Mouse (Mus musculus) embryonic facial prominence, embryonic 15.5 days (tissue): Measurements from ENCODE around the gene Ppfibp2. TPM values are rescaled to one million over a fixed set of nuclear protein-coding genes. Genes with fewer than 3 reads are reported as not detected.

ENCODE experiments used
- ATAC-seq: fragments of 200-750 bp; cut with Nextera tagmentation; 2 replicates; pipeline ENCODE4 v1.8.0; 2017; ENCODE audit warnings: low read depth, moderate TSS enrichment; ENCODE audit not compliant: insufficient number of reproducible peaks, low FRiP score, low TSS enrichment
- H3K27ac ChIP-seq: fragments of 300-500 bp; sonication (generic); replicated peaks from 2 replicates; pipeline ENCODE4 v1.5.1; 2015; ENCODE audit warnings: mild to moderate bottlenecking, inconsistent platforms
- H3K27me3 ChIP-seq: fragments of 300-500 bp; sonication (generic); 2 replicates; pipeline ENCODE4 v1.6.1; 2015; ENCODE audit warnings: inconsistent platforms
- H3K36me3 ChIP-seq: fragments of 300-500 bp; sonication (generic); 2 replicates; pipeline ENCODE4 v1.6.1; 2015; ENCODE audit warnings: mild to moderate bottlenecking, inconsistent platforms
- H3K4me1 ChIP-seq: fragments of 300-500 bp; sonication (generic); 2 replicates; pipeline ENCODE4 v1.6.1; 2015; ENCODE audit warnings: inconsistent platforms
- H3K4me2 ChIP-seq: fragments of 300-500 bp; sonication (generic); replicated peaks from 2 replicates; pipeline ENCODE4 v1.6.1; 2015; ENCODE audit warnings: mild to moderate bottlenecking, inconsistent platforms
- H3K4me3 ChIP-seq: fragments of 300-500 bp; sonication (generic); replicated peaks from 2 replicates; pipeline ENCODE4 v1.5.1; 2015; ENCODE audit warnings: mild to moderate bottlenecking, inconsistent platforms
- H3K9ac ChIP-seq: fragments of 300-500 bp; sonication (generic); 2 replicates; pipeline ENCODE4 v1.6.1; 2015; ENCODE audit warnings: inconsistent platforms
- H3K9me3 ChIP-seq: fragments of 300-500 bp; sonication (generic); replicated peaks from 2 replicates; pipeline ENCODE4 v1.6.1; 2016; ENCODE audit warnings: inconsistent platforms
- WGBS: fragments of 180-500 bp; shearing (Covaris S2); methylation state at CpG from one replicate; pipeline ENCODE4 v1.1.7; 2015; 5-methylcytosine and 5-hydroxymethylcytosine counted together
- polyA plus RNA-seq: library from polyadenylated mRNA; unstranded; fragments of >200 nt; fragmentation: Nextera tagmentation; extraction: Ambion mirVana; gene quantifications from 2 replicates; pipeline ENCODE4 v1.2.1, GENCODE M21; 2015

The Ppfibp2 gene
- polyA plus RNA-seq, 1 experiment from 2014 or later: 18.6 TPM

DNA sequence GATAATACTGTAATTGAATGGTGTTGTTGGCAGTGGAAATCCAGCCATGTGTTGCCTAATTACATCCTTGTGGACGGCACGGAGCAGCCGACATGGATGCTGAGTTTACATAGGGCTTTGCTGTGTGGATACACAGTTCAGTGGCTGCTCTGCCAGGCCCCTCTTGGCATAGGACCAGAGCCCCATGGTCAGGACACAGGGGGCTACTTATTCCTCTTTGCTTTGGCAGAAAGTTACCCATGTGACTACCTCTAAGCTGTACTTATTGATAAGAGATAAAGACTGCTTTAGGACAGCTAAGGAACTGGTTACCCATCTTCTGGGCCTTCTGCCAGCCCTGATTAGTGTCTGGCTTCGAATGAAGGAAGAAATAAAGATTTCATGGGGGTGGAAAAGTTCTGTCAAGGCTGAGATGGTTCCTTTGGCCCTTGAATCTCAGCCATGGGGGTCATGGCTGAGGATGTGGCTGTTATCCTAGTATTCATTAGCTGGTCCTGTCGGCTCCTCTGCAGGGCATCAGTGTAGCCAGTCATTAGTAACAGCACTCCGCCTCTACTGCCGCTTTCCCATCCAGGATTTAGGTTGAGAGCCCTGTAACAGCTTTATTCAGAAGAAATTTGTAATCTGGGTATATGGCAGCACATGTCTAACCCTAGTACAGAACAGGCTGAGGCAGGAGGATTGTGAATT, 47.7 kb downstream of the Ppfibp2 start:
- H3K4me3 ChIP-seq: no peak overlapping the region
- ATAC-seq: peak; percentile 74
- no peaks in the 10 kb centered on the region for H3K36me3 ChIP-seq
- WGBS: 48% methylated on average over 7 of the region's 7 CpGs
- H3K9me3 ChIP-seq: no peaks in the 10 kb centered on the region; the same call in 1 of the 2 replicates
- H3K9ac ChIP-seq: no peak overlapping the region
- no peak overlapping the region for H3K27ac ChIP-seq
- H3K4me2 ChIP-seq: no peak overlapping the region
- no peaks in the 10 kb centered on the region for H3K27me3 ChIP-seq
- H3K4me1 ChIP-seq: peaks cover 10% of the 10 kb centered on the region; the same call in 1 of the 2 replicates

DNA sequence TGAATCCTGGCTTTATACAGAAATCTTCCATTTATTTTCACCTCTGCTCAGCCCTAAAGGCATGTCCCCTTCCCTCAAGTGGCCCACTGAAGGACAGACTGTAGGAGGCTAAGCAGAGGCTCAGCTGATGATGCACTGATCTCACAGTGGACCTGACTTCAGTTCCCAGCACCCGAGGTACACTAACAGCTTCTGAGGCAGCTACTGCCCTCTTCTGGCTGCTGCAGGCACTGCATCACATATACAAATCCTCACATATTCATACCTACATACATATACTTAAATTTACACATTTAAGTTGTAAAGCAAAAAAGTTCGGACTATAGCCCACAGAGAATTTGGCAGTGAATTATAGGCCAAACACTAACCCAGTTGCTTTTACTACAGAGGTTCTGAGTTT, 50.0 kb downstream of the Ppfibp2 start:
- Histone ChIP-seq H3K27ac (no peak overlapping the region), H3K9ac (no peak overlapping the region), H3K36me3 (no peaks in the 10 kb centered on the region), H3K4me2 (no peak overlapping the region), H3K4me3 (no peak overlapping the region), H3K9me3 (no peaks in the 10 kb centered on the region; the same call in 1 of the 2 replicates), H3K27me3 (no peaks in the 10 kb centered on the region), H3K4me1 (peaks cover 24% of the 10 kb centered on the region)
- WGBS: 88% methylated on average over 2 of the region's 2 CpGs
- ATAC-seq: no peak

DNA sequence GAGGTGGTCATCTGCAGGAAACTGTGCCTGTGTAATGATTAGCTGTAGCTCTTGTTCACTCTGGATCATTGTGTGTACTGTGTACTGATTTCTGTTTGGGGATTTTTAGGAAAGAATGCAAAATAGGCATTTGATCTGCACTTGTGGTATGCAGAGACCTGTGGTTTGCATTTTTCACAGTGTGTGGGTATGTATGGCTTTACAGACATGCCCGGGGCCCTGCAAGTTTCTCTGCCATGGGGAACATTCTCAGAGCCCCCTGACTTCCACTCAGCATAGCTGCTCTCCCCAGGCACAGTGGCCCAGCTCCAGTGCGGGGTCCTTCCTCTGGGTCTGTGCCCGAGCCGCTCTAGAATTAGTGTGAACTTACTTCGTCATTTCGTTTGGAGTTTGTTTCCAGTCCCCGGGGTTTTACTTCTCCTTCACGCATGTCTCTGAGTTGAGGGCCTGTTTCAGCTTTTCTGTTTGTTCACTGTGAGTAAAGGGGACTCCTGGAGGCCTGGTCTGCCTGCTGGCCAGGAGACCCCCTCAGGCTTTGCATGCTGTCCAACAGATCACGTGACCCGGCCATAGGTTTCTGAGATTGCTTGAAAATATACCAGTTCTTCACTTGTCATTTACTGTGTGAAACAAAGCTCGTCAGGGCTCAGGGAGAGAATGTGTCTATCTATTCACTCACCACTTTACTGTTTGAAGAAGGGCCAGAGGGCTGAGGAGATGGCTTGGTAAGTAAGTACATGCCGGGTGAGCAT, 54.1 kb downstream of the Ppfibp2 start:
- H3K27ac ChIP-seq: peak overlapping the region; percentile 80
- no peak overlapping the region for H3K4me3 ChIP-seq
- H3K9me3 ChIP-seq: no peaks in the 10 kb centered on the region; the same call in 1 of the 2 replicates
- peak; percentile 63; the same call in 1 of the 2 replicates for ATAC-seq
- no peak overlapping the region for H3K4me2 ChIP-seq
- peaks cover 14% of the 10 kb centered on the region for H3K4me1 ChIP-seq
- no peaks in the 10 kb centered on the region for H3K27me3 ChIP-seq
- no peaks in the 10 kb centered on the region for H3K36me3 ChIP-seq
- no peak overlapping the region for H3K9ac ChIP-seq
- 37% methylated on average over 12 of the region's 12 CpGs for WGBS

- no peaks in the 10 kb centered on the region for H3K27me3 ChIP-seq
- H3K9ac ChIP-seq: no peak overlapping the region
- peaks cover 14% of the 10 kb centered on the region for H3K4me1 ChIP-seq
- H3K4me3 ChIP-seq: no peak overlapping the region
- H3K27ac ChIP-seq: no peak overlapping the region
- no peaks in the 10 kb centered on the region for H3K36me3 ChIP-seq
- no peak for ATAC-seq
- 78% methylated on average over 7 of the region's 7 CpGs for WGBS
- no peaks in the 10 kb centered on the region; the same call in 1 of the 2 replicates for H3K9me3 ChIP-seq
- H3K4me2 ChIP-seq: no peak overlapping the region
Measured at GRCm38 (mm10) chr7:107649990-107650389, 55.0 kb downstream of the Ppfibp2 start.

GRCm38 (mm10) chr7:107651821-107652220, 56.8 kb downstream of the Ppfibp2 start:
- Histone ChIP-seq H3K9me3 (no peaks in the 10 kb centered on the region), H3K27ac (no peak overlapping the region), H3K27me3 (no peaks in the 10 kb centered on the region), H3K4me1 (peaks cover 14% of the 10 kb centered on the region), H3K4me3 (no peak overlapping the region), H3K9ac (no peak overlapping the region), H3K36me3 (no peaks in the 10 kb centered on the region), H3K4me2 (no peak overlapping the region)
- no peak for ATAC-seq
- WGBS: 16% methylated on average over 1 of the region's 1 CpGs

DNA sequence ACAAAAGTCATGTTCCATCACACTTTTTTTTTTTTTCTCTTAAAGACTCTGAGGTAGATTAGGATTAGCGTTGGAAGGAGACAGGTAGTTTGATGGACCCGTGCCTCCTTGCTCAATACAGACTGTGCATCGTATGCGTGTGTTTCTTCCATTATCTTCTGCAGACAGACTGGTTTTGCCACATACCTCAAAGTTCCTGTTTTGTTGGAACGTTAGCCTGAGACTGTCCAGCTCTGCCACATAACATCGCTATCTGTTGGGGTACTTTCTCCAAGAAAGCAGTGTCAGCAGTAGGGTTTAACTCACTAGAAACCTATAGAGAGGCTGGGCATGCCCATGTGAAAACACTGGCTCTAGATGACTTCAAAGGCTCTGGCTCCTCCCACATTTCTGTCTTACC, 61.4 kb downstream of the Ppfibp2 start:
- WGBS: 71% methylated on average over 6 of the region's 6 CpGs
- no peaks in the 10 kb centered on the region for H3K9me3 ChIP-seq
- no peaks in the 10 kb centered on the region for H3K27me3 ChIP-seq
- ATAC-seq: no peak
- H3K27ac ChIP-seq: no peak overlapping the region
- no peaks in the 10 kb centered on the region for H3K36me3 ChIP-seq
- H3K4me2 ChIP-seq: no peak overlapping the region
- H3K4me1 ChIP-seq: peaks cover 14% of the 10 kb centered on the region
- H3K9ac ChIP-seq: no peak overlapping the region
- H3K4me3 ChIP-seq: no peak overlapping the region

- 65% methylated on average over 8 of the region's 8 CpGs for WGBS
- no peak for ATAC-seq
Measured at GRCm38 (mm10) chr7:107659186-107659918, 64.3 kb downstream of the Ppfibp2 start.

DNA sequence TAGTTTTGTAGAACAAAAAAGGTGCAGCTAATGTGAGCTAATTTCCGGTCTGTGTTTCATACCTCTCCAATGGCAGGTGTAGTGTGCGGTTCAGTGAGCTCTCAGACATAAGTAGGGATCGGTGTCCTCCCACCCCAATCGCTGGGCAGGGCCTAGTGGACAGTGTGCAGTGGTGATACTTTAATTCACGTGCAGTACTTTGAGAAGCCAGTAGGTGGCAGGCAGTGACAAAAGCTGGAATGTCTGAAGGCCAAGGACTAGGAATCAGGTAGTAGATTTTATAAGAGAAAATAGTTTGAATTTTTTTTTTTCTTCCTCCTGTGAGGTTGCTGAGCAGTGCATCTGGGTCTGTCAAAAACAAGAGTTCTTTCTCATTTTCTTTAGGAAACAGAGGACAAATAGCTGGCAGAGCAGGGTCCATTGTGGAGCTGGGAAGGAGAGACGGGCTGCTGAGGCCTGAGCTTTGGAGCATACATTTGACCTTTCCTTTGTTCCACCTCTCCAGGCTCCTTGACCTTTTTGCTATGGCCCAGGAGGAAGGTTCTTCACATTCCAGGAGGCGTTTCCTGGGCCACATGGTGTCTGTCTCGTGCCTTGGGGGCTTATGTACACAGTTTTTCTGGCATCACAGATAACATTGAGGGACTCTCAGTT, 66.3 kb downstream of the Ppfibp2 start:
- Histone ChIP-seq H3K4me2 (no peak overlapping the region), H3K36me3 (no peaks in the 10 kb centered on the region), H3K27me3 (no peaks in the 10 kb centered on the region), H3K9ac (no peak overlapping the region), H3K9me3 (no peaks in the 10 kb centered on the region), H3K4me3 (no peak overlapping the region), H3K4me1 (peaks cover 61% of the 10 kb centered on the region), H3K27ac (0 out of 2 replicates have a peak overlapping the region, but pooled peaks have one; percentile 60)
- ATAC-seq: no peak
- WGBS: 20% methylated on average over 8 of the region's 8 CpGs

More at GRCm38 (mm10) chr7:107659186-107659918, 64.3 kb downstream of the Ppfibp2 start:
- Histone ChIP-seq H3K27ac (no peak overlapping the region; the same call in 1 of the 2 replicates), H3K4me1 (peaks cover 41% of the 10 kb centered on the region), H3K9ac (no peak overlapping the region), H3K9me3 (no peaks in the 10 kb centered on the region), H3K4me2 (no peak overlapping the region), H3K27me3 (no peaks in the 10 kb centered on the region), H3K4me3 (no peak overlapping the region), H3K36me3 (no peaks in the 10 kb centered on the region)

GRCm38 (mm10) chr7:107661843-107662281, 66.9 kb downstream of the Ppfibp2 start:
- no peak overlapping the region for H3K4me3 ChIP-seq
- H3K27ac ChIP-seq: peak overlapping the region; percentile 60; the same call in 1 of the 2 replicates
- H3K27me3 ChIP-seq: no peaks in the 10 kb centered on the region
- H3K4me2 ChIP-seq: no peak overlapping the region
- no peak for ATAC-seq
- WGBS: 60% methylated on average over 5 of the region's 5 CpGs
- H3K9ac ChIP-seq: no peak overlapping the region
- H3K4me1 ChIP-seq: peaks cover 66% of the 10 kb centered on the region
- no peaks in the 10 kb centered on the region for H3K9me3 ChIP-seq
- no peaks in the 10 kb centered on the region for H3K36me3 ChIP-seq

DNA sequence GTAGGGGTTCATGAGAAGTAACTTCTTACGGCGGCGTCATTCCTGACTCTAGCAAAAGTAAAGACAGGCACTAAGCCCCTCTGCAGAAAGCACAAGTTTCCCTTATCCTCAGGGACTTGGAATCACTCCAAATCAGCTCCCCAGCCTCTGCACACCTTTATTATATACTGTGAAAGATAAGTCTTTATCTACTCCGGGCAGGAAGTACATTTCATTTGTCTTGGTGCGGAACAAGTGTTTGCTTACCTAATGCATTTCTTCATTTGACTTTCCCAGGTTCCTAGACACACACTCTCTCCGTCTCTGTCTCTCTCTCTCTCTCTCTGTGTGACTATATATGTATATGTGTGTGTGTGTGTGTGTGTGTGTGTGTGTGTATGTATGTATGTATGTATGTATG, 68.6 kb downstream of the Ppfibp2 start:
- Histone ChIP-seq H3K27ac (peak overlapping the region; percentile 95), H3K9ac (no peak overlapping the region), H3K9me3 (no peaks in the 10 kb centered on the region), H3K4me1 (peaks cover 73% of the 10 kb centered on the region), H3K36me3 (no peaks in the 10 kb centered on the region), H3K27me3 (no peaks in the 10 kb centered on the region), H3K4me2 (no peak overlapping the region), H3K4me3 (no peak overlapping the region)
- 38% methylated on average over 6 of the region's 6 CpGs for WGBS
- no peak for ATAC-seq
